Mouse (Mus musculus): Measurements from ENCODE around the gene Scai. TPM values are rescaled to one million over a fixed set of nuclear protein-coding genes. Genes with fewer than 3 reads are reported as not detected.

Scai gene
- polyA plus RNA-seq, 1 experiment from 2014 or later, result 18.9 TPM

DNA sequence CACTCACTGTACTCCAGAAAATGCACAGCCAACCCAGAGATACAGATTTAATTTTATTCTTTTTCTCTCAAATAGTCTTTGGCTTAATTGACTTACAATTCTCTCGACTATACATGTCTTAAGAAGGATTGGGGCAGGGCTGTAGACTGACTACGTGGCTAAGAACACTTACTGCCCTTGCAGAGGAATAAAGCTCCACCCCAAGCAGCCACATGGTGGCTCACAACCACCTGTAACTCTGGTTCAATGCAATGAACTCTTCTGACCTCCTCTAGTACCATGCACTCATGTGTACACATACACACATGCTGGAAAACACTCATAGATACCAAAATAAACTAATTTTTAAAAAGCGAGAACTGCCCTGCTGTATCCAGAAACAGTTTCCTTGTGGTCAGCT is 4.6 kb downstream of the Scai start:
- H3K9me3 ChIP-seq (replicated peaks), result no peaks in the 10 kb centered on the region
- peaks cover 10% of the 10 kb centered on the region for H3K4me1 ChIP-seq
- no peak overlapping the region for H3K27ac ChIP-seq
- no peaks in the 10 kb centered on the region for H3K27me3 ChIP-seq
- no peak overlapping the region for H3K4me2 ChIP-seq (replicated peaks)
- 78% methylated on average over 3 of the region's 3 CpGs for WGBS
- H3K9ac ChIP-seq, result no peak overlapping the region
- H3K36me3 ChIP-seq, result peaks cover 13% of the 10 kb centered on the region
- no peak overlapping the region for H3K4me3 ChIP-seq
- no peak for ATAC-seq (ENCODE audit: low FRiP score)

- no peak for ATAC-seq (ENCODE audit: low FRiP score)
- no peak overlapping the region for H3K9ac ChIP-seq
- H3K4me1 ChIP-seq, result peaks cover 1% of the 10 kb centered on the region
- no peaks in the 10 kb centered on the region for H3K9me3 ChIP-seq (replicated peaks)
- 90% methylated on average over 2 of the region's 2 CpGs for WGBS
- H3K27me3 ChIP-seq, result no peaks in the 10 kb centered on the region
- no peak overlapping the region for H3K4me3 ChIP-seq
- H3K36me3 ChIP-seq, result peaks cover 23% of the 10 kb centered on the region
- H3K27ac ChIP-seq, result no peak overlapping the region
- no peak overlapping the region for H3K4me2 ChIP-seq (replicated peaks)
These were observed 6.9 kb downstream of the Scai start for GRCm38 (mm10) chr2:39183587-39183986.

DNA sequence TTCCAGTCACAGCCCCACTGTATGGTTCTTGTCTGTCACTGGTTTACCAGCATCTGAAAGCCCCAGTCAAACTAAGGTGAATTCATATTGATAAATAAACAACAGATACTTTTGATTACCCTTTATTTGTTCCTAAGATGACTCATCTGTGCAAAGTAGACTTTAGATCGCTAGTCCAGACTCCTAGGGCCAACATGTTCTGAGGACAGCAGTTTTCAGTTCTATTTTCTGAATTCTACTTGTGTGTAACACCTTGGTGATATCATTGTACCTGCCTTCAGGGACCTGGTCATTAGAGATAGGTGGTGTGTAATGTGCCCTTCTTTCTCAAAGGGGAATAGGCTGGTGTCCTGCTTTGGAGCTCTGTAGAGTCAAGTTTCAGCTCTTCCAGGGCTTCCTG is 29.5 kb downstream of the Scai start:
- Histone ChIP-seq H3K4me2 (replicated peaks) (no peak overlapping the region), H3K9ac (no peak overlapping the region), H3K4me1 (no peaks in the 10 kb centered on the region), H3K9me3 (replicated peaks) (no peaks in the 10 kb centered on the region), H3K4me3 (no peak overlapping the region), H3K36me3 (0 out of 2 replicates have a peak, but pooled peaks cover 7% of the 10 kb centered on the region), H3K27ac (no peak overlapping the region), H3K27me3 (no peaks in the 10 kb centered on the region)
- ATAC-seq (ENCODE audit: low FRiP score), result no peak
- 100% methylated on average over 1 of the region's 1 CpGs for WGBS

DNA sequence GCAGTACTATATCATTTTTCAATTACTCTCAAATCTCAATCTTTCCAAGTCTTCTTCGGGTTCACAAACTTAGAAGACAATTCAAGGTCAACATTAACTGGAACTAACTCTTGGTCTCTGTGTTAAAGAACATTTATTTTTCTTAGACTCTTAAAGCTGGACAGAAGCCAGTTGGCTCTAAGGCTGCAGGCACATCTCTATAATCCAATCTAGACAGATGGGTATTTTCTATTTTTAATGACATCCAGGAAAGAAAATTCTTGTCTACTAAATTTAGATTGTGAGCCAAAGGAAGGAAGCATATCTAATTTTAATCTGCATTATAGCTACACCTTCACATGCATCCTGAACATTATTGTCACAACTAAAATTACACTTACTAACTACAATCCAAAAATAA is 32.6 kb downstream of the Scai start:
- no peak overlapping the region for H3K4me2 ChIP-seq (replicated peaks)
- WGBS, result 89% methylated on average over 1 of the region's 1 CpGs
- no peaks in the 10 kb centered on the region for H3K9me3 ChIP-seq (replicated peaks)
- no peak overlapping the region for H3K4me3 ChIP-seq
- no peaks in the 10 kb centered on the region for H3K4me1 ChIP-seq
- H3K36me3 ChIP-seq, result 0 out of 2 replicates have a peak, but pooled peaks cover 6% of the 10 kb centered on the region
- no peaks in the 10 kb centered on the region for H3K27me3 ChIP-seq
- no peak overlapping the region for H3K27ac ChIP-seq
- ATAC-seq (ENCODE audit: low FRiP score), result no peak
- H3K9ac ChIP-seq, result no peak overlapping the region

DNA sequence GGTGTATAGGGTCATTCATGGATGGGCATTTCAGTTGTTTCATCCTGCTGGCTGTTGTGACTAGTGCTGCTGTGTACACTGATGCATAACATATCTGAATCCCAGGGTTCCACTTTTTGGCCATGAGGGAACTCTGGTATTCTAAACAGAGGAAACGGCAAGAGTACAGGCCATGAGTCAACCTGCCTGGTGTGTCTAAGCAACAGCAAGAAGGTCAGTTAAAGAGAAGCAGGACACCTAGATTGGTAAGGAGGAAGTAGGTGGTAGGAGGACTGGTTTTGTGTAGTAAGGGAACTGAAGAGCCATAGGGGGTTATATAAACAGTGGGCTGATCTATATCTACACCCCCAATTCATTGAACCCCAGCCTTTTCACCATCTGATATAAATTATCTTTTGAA is 33.7 kb downstream of the Scai start:
- no peak overlapping the region for H3K27ac ChIP-seq
- no peak overlapping the region for H3K4me3 ChIP-seq
- no peaks in the 10 kb centered on the region for H3K4me1 ChIP-seq
- H3K27me3 ChIP-seq, result no peaks in the 10 kb centered on the region
- no peak overlapping the region for H3K4me2 ChIP-seq (replicated peaks)
- ATAC-seq (ENCODE audit: low FRiP score), result no peak
- no peak overlapping the region for H3K9ac ChIP-seq
- H3K36me3 ChIP-seq, result 0 out of 2 replicates have a peak, but pooled peaks cover 6% of the 10 kb centered on the region
- 71% methylated on average over 1 of the region's 1 CpGs for WGBS
- H3K9me3 ChIP-seq (replicated peaks), result no peaks in the 10 kb centered on the region

DNA sequence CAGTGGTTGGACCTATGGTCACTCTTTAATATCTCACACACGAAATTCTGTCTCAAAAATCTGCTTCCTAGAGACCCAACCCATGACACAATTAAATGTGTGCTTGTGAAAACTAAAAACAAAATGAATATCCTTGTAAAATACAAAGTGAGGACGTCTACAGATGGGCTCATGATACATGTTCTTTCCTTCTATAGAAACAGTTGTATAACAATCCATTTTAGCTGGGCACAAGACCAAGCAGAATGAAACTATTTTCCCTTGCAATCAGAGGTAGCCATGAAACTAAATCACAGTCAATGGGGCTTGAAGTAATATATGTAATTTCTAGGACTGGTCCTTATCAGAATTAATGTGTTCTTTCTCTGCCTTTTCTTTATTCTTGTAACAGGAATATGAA is 39.6 kb downstream of the Scai start:
- Histone ChIP-seq H3K27ac (no peak overlapping the region), H3K4me2 (replicated peaks) (no peak overlapping the region), H3K9me3 (replicated peaks) (no peaks in the 10 kb centered on the region), H3K36me3 (no peaks in the 10 kb centered on the region), H3K27me3 (no peaks in the 10 kb centered on the region), H3K4me1 (no peaks in the 10 kb centered on the region), H3K4me3 (no peak overlapping the region), H3K9ac (no peak overlapping the region)
- 73% methylated on average over 2 of the region's 2 CpGs for WGBS
- ATAC-seq (ENCODE audit: low FRiP score), result no peak

DNA sequence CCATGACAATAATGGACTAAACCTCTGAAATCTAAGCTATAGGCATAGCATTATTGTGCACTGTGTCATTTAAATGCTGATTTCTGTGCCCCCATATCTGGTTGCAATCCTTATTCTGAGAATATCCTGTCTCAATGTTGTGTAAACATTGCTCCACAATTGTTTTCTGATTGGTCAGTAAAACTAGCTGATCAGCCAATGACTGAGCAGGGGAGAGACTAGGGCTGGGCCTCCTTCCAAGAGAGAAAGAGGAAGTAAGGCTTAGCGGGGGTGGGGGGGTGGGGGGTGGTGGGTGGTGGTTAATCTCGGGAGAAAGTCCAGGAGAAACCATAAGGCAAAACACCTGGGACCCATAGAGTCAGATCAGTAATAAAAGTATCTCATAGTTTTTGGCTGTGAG is 42.5 kb downstream of the Scai start:
- ATAC-seq (ENCODE audit: low FRiP score), result no peak
- Histone ChIP-seq H3K4me1 (no peaks in the 10 kb centered on the region), H3K27ac (no peak overlapping the region), H3K4me3 (no peak overlapping the region), H3K36me3 (no peaks in the 10 kb centered on the region), H3K9ac (no peak overlapping the region), H3K27me3 (no peaks in the 10 kb centered on the region), H3K4me2 (replicated peaks) (no peak overlapping the region), H3K9me3 (replicated peaks) (no peaks in the 10 kb centered on the region)
- 77% methylated on average over 2 of the region's 2 CpGs for WGBS

DNA sequence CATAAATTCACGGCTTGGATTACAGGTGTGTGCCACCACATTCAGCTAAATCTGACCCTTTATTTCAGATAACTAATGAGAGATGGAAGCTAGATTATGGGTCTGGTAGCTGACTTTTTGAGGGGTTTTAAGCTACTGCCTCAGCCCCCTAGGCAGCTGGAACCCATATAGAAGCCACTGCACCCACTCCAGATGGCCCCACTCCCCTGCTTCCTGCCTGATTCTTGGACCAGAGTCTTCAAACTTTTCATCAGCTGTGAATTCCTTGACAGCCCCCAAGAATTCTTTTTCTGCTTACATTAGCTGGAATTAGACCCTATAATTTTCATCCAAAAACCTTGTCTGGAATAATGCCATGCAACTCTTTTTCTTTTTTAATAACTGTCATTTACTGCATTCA is 44.1 kb downstream of the Scai start:
- H3K27ac ChIP-seq, result no peak overlapping the region
- no peaks in the 10 kb centered on the region for H3K9me3 ChIP-seq (replicated peaks)
- no peaks in the 10 kb centered on the region for H3K36me3 ChIP-seq
- H3K4me1 ChIP-seq, result no peaks in the 10 kb centered on the region
- no peak overlapping the region for H3K4me3 ChIP-seq
- H3K9ac ChIP-seq, result no peak overlapping the region
- WGBS, result 82% methylated on average over 1 of the region's 1 CpGs
- no peak overlapping the region for H3K4me2 ChIP-seq (replicated peaks)
- ATAC-seq (ENCODE audit: low FRiP score), result no peak
- H3K27me3 ChIP-seq, result no peaks in the 10 kb centered on the region

- no peak overlapping the region for H3K4me2 ChIP-seq (replicated peaks)
- WGBS, result 77% methylated on average over 3 of the region's 3 CpGs
- no peaks in the 10 kb centered on the region for H3K27me3 ChIP-seq
- no peaks in the 10 kb centered on the region for H3K36me3 ChIP-seq
- no peak overlapping the region for H3K9ac ChIP-seq
- no peaks in the 10 kb centered on the region for H3K9me3 ChIP-seq (replicated peaks)
- H3K4me1 ChIP-seq, result no peaks in the 10 kb centered on the region
- no peak for ATAC-seq (ENCODE audit: low FRiP score)
- H3K27ac ChIP-seq, result no peak overlapping the region
- H3K4me3 ChIP-seq, result no peak overlapping the region
These were observed 48.1 kb downstream of the Scai start for GRCm38 (mm10) chr2:39142357-39142948.

DNA sequence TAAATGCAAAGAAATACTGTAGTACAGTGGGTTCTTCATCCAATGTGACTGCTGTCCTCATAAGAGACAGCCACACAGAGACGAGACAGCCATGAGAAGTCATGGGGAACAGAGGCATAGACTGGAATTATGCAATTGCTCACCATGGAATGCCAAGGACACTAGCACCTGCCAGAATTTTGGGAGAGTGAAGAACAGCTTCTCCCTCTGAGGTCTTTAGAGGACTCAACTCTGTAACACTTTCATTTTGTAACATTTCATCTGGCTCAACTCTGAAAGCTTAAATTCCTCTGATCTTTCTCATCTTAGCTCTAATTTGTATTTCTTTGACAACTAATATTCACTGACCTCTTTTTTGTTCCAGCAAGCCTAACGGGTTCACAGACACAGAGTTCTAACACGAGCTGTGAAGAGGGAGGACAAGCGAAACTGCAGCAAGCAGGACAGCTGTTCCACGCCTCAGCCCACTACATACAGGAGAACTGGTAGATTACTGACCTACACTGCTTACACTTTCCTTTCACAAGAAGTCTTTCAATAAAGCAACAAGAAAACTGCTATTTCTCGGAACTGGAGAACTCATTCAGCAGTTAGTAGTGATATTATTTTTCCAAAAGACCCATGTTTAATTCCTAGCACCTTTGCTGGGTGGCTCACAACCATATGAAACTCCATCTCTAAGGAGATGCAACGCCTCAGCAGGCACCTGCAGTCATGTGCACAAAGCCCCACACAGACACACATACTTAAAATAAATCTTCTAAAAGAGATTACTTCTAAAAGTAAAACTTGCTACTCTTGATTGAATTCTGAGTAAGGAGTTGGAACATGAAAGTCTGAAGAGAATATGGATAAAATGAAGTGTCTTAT is 49.7 kb downstream of the Scai start:
- no peaks in the 10 kb centered on the region for H3K9me3 ChIP-seq (replicated peaks)
- no peak overlapping the region for H3K27ac ChIP-seq
- H3K9ac ChIP-seq, result no peak overlapping the region
- no peaks in the 10 kb centered on the region for H3K4me1 ChIP-seq
- 95% methylated on average over 7 of the region's 7 CpGs for WGBS
- no peak for ATAC-seq (ENCODE audit: low FRiP score)
- H3K36me3 ChIP-seq, result no peaks in the 10 kb centered on the region
- H3K4me2 ChIP-seq (replicated peaks), result no peak overlapping the region
- no peak overlapping the region for H3K4me3 ChIP-seq
- no peaks in the 10 kb centered on the region for H3K27me3 ChIP-seq

DNA sequence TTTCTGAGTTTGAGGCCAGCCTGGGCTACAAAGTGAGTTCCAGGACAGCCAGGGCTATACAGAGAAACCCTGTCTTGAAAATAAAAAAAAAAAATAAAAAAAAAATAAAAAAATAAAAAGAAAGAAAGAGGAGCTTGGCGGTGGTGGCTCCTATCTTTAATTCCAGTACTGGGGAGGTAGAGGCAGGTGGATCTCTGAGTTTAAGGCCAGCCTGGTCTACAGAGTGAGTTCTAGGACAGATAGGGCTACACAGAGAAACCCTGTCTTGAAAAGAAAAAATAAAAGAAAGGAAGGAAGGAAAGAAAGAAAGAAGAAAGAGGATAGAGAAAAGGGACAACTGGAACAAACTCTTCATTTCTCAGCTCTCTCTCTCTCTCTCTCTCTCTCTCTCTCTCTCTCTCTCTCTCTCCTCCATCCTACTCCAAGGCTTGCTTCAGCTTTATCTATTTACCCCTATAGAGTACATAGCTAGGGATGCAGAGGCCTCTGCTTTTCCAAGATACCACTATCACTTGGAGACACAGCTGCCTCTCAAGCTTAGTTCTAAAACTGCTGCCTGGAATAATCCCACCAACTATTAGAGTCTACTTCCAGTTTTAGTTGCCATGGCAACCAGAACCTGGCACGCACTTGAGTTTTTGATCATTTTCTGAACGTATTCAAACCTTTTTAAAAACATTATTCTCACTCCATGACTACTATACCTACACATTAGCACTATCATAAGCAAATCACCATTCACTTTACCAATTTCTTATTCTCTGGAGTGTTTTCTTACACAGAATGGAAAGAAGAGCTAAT is 60.8 kb downstream of the Scai start:
- 78% methylated on average over 3 of the region's 3 CpGs for WGBS
- H3K4me1 ChIP-seq, result no peaks in the 10 kb centered on the region
- H3K9me3 ChIP-seq (replicated peaks), result no peaks in the 10 kb centered on the region
- H3K36me3 ChIP-seq, result peaks cover 4% of the 10 kb centered on the region; the same call in 1 of the 2 replicates
- no peak overlapping the region for H3K4me3 ChIP-seq
- no peaks in the 10 kb centered on the region for H3K27me3 ChIP-seq
- ATAC-seq (ENCODE audit: low FRiP score), result no peak
- H3K4me2 ChIP-seq (replicated peaks), result no peak overlapping the region
- no peak overlapping the region for H3K9ac ChIP-seq
- H3K27ac ChIP-seq, result no peak overlapping the region

GRCm38 (mm10) chr2:39124167-39124566 is 66.4 kb downstream of the Scai start:
- WGBS, result 82% methylated on average over 5 of the region's 5 CpGs
- H3K4me1 ChIP-seq, result no peaks in the 10 kb centered on the region
- H3K4me3 ChIP-seq, result no peak overlapping the region
- no peak overlapping the region for H3K4me2 ChIP-seq (replicated peaks)
- H3K27ac ChIP-seq, result no peak overlapping the region
- no peak for ATAC-seq (ENCODE audit: low FRiP score)
- H3K9ac ChIP-seq, result no peak overlapping the region
- H3K27me3 ChIP-seq, result no peaks in the 10 kb centered on the region
- peaks cover 34% of the 10 kb centered on the region for H3K36me3 ChIP-seq
- H3K9me3 ChIP-seq (replicated peaks), result no peaks in the 10 kb centered on the region
